Mouse (Mus musculus) cerebellum, adult 2 months (tissue): ENCODE data around the gene Atf3. TPM values are rescaled to one million over a fixed set of nuclear protein-coding genes. Genes with fewer than 3 reads are reported as not detected.

Source experiments
- DNase-seq, 2 experiments: peaks; one replicate each; pipeline ENCODE4 v3.0.0; 2021
- H3K27ac ChIP-seq: fragments of 200-500 bp; 2 replicates; pipeline ENCODE4 v1.5.1; 2012; ENCODE audit warnings: low read length, control low read depth, inconsistent platforms; ENCODE audit not compliant: insufficient read depth
- H3K27me3 ChIP-seq: fragments of 200-500 bp; 2 replicates; pipeline ENCODE4 v1.6.1; 2012; ENCODE audit warnings: inconsistent platforms, mild to moderate bottlenecking, low read length, moderate library complexity; ENCODE audit not compliant: control insufficient read depth, insufficient read depth
- H3K4me1 ChIP-seq: fragments of 200-500 bp; 2 replicates; pipeline ENCODE4 v1.6.1; 2011; ENCODE audit warnings: low read length; ENCODE audit not compliant: control insufficient read depth, insufficient read depth
- H3K4me3 ChIP-seq: fragments of 200-500 bp; replicated peaks from 2 replicates; pipeline ENCODE3; 2011; ENCODE audit warnings: mild to moderate bottlenecking, low read depth, low read length, control low read depth; ENCODE audit not compliant: insufficient read depth
- CTCF ChIP-seq: fragments of 200-500 bp; IDR thresholded peaks from 2 replicates; pipeline ENCODE4 v1.5.1; 2011; ENCODE audit warnings: low read depth, mild to moderate bottlenecking, control low read depth, low read length, moderate library complexity, borderline replicate concordance; ENCODE audit not compliant: insufficient read depth
- POLR2A ChIP-seq: fragments of 200-500 bp; IDR thresholded peaks from 2 replicates; pipeline ENCODE4 v1.6.1; 2011; ENCODE audit warnings: low read length, control low read depth, borderline replicate concordance; ENCODE audit not compliant: insufficient read depth
- WGBS: fragments of 180-500 bp; shearing (Covaris S2); methylation state at CpG from one replicate; pipeline ENCODE4 v1.1.7; 2018; 5-methylcytosine and 5-hydroxymethylcytosine counted together
- polyA plus RNA-seq: library from polyadenylated mRNA; depleted of rRNA; stranded (reverse); fragments of >200 nt; gene quantifications from 2 replicates; pipeline ENCODE4 v1.2.3, GENCODE M21; 2012; rRNA removed

The Atf3 gene
- 1.00 and 1.1 TPM in 2 replicates for polyA plus RNA-seq

DNA sequence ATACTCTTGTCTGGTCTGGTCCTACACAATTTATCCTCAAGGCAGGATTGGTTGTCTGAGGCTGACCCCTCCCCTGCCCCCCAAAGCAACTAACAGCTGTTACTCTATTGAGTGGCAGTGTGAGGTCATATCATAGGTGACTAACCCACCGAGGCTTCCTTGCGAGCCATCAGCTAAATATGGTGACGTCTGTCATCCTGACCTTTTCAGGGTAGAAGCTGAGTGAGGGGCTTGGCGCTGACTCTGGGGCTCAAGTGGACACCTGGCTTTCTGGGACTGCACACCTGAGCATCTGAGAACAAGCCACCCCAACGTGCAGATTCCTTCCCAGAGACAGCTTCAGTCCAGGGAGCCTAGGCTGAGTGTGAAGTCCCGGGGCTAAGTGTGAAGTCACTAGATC is at the start of gene Atf3:
Gene Atf3, minus strand, starts transcription at position 101 of the 400 bp plus-strand sequence.
- TF ChIP-seq POLR2A (no peak), CTCF (no peak)

DNA sequence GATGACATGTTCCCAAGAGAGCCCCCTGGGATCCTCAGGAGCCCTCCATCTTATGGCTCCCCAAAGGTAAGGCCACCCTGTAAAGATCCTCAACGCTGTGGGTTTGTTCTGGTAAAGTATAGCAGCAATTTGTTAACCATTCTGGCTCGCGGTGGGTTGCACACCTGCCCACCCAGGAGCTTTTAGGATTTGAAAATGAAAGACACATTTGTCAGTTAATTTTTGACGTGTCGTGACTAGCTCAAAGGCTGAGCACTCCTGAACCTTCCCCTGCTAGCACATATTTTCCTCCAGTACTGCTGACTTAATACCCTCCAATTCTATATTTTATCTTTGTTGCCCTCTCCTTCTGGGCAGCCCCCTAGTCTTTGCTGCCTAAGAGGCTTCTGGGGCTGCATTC is 49.3 kb upstream of the Atf3 start:
- WGBS: 92% methylated on average over 5 of the region's 5 CpGs
- no peak overlapping the region for H3K27ac ChIP-seq
- no peak overlapping the region for H3K4me3 ChIP-seq
- H3K4me1 ChIP-seq: no peaks in the 10 kb centered on the region
- no peak for DNase-seq
- TF ChIP-seq POLR2A (no peak), CTCF (no peak)
- H3K27me3 ChIP-seq: no peaks in the 10 kb centered on the region

More for the DNA sequence above, at the start of gene Atf3:
- 72% methylated on average over 6 of the region's 6 CpGs for WGBS
- Histone ChIP-seq H3K4me1 (no peaks in the 10 kb centered on the region), H3K4me3 (no peak within 1 kb of the TSS), H3K27ac (no peak within 1 kb of the TSS), H3K27me3 (no peaks in the 10 kb centered on the region)
- no peak for DNase-seq

DNA sequence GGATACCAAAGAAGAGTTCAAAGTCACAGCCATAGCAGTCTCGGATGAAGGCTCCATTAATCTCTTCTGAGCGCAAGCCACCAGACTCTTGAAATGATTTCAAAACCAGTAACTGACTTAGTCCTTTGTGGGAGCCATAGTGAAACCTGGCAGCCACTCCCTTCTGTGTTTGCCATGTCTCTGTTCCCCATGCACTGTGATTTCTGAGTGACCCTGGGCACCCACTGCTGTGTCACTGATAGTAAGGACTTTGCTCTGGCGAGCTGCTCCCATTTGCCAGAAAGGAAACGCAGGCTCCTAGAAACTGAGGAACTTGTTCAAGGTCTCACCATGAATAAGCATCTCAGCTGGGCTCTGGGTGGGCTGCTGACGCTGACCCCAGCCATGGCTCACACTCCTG is 45.6 kb upstream of the Atf3 start:
- TF ChIP-seq CTCF (no peak), POLR2A (no peak)
- WGBS: 93% methylated on average over 5 of the region's 5 CpGs
- no peak for DNase-seq

DNA sequence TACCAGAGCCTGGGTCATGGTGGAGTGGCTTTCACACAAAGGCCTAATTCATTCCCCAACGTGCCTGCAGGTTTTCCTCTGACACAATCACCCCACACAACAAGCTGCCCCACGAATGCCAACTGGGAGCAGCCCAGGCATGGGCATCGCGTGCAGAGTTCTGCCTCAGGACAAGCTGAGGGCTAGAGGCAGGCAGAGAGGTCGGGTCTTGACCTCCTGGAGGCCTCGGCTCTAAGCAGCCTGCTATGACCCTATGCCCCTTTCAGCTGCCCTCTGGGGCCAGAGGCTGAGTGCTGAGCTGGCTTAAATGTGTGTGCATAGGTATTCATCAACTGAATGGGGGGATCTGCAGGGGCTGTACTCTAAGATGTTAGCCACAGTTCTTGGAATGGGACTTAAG is 44.0 kb upstream of the Atf3 start:
- Histone ChIP-seq H3K27ac (no peak overlapping the region), H3K27me3 (no peaks in the 10 kb centered on the region), H3K4me3 (no peak overlapping the region), H3K4me1 (peaks cover 5% of the 10 kb centered on the region)
- no peak for TF ChIP-seq POLR2A
- no peak for TF ChIP-seq CTCF
- WGBS: 53% methylated on average over 6 of the region's 6 CpGs
- DNase-seq: no peak

More for the DNA sequence above, 45.6 kb upstream of the Atf3 start:
- Histone ChIP-seq H3K27ac (no peak overlapping the region), H3K4me1 (no peaks in the 10 kb centered on the region; the same call in 1 of the 2 replicates), H3K27me3 (no peaks in the 10 kb centered on the region), H3K4me3 (no peak overlapping the region)

DNA sequence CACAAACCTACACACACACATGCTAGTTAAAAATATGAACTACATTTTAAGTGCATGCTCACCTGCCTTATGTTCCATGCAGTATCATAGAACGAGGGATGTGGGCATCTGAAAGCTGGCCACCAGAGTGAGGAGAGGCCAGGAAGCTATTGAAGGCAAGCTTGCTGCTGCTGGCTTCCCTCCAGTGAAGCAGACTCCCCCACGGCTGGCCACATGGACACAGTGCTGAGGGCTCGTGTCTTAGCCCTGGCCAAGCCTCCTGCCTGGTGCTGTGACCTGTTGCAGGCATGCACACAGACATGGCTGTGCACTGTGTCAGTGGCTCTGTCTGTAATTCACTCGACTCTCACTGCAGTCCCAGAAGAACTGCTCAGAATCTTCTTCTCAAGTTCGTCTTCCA is 41.8 kb upstream of the Atf3 start:
- 23% methylated on average over 5 of the region's 5 CpGs for WGBS
- peak in 1 of 2 experiments; percentile 24 for DNase-seq
- Histone ChIP-seq H3K27me3 (no peaks in the 10 kb centered on the region), H3K27ac (no peak overlapping the region), H3K4me1 (peaks cover 5% of the 10 kb centered on the region), H3K4me3 (no peak overlapping the region)
- TF ChIP-seq POLR2A (no peak), CTCF (no peak)

DNA sequence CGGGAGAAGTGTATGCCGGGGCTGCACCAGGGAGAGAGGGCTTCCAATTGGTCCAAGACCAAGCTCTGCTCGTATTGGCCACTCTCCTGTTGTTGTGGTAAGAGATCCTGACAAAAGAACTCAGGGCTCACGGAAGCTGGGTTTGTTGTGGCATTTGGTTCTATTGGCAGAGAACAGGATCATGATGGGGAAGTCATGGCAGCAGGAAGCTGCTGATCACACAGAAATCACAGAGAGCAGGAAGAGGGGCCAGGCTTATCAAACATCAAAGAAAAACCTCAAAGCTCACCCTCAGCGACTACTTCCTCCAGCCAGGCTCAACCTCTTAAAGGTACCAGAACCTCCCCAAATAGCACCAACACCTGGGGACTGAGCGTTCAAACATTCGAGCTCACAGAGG is 41.3 kb upstream of the Atf3 start:
- no peak overlapping the region for H3K27ac ChIP-seq
- DNase-seq: no peak
- TF ChIP-seq CTCF (no peak), POLR2A (no peak)
- no peaks in the 10 kb centered on the region for H3K27me3 ChIP-seq
- no peak overlapping the region for H3K4me3 ChIP-seq
- 40% methylated on average over 7 of the region's 7 CpGs for WGBS
- peaks cover 5% of the 10 kb centered on the region for H3K4me1 ChIP-seq

DNA sequence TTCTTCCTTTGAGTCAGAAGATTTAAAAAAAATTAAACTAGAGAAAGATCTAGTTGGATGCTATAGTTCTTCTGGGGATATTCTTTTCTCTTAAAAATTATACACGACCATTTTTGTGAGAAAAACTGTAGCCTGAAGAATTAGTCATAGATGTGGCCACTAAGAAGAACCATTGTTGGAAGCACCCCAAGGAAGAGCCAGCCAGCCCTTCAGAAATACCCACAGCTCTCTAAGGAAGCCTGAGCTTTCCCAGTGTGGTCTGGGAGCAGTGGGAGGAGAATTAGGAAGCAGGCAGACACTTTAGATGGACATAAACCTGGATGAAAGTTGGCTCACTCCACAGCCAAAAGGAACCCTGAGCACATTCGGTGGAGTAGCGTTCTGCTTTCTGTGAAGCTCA is 40.7 kb upstream of the Atf3 start:
- DNase-seq: no peak
- H3K4me1 ChIP-seq: peaks cover 5% of the 10 kb centered on the region
- H3K27ac ChIP-seq: no peak overlapping the region
- TF ChIP-seq CTCF: no peak
- no peak for TF ChIP-seq POLR2A
- H3K4me3 ChIP-seq: no peak overlapping the region
- WGBS: 72% methylated on average over 3 of the region's 3 CpGs
- no peaks in the 10 kb centered on the region for H3K27me3 ChIP-seq

DNA sequence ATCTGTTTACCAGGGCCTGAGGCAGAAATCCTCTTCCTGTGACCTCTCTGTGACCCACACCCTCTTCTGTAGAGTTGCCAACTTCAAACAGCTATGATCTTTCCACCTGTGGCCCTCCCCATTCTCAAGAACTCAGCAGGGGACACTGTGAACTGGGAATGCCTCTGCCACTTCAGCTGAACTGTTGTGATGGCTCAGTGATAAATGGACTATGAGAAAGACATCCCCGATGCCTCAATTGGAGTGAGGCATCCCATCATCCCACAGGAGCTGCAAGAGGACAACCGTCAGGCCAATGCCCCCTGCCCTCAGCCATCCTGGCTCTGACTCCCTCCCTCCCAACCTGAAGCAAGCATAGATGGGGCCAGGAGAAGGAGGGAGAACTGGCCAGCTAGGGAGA is 40.1 kb upstream of the Atf3 start:
- Histone ChIP-seq H3K4me1 (peaks cover 5% of the 10 kb centered on the region), H3K4me3 (no peak overlapping the region), H3K27ac (no peak overlapping the region), H3K27me3 (no peaks in the 10 kb centered on the region)
- TF ChIP-seq POLR2A (no peak), CTCF (no peak)
- DNase-seq: no peak
- WGBS: 68% methylated on average over 2 of the region's 2 CpGs

DNA sequence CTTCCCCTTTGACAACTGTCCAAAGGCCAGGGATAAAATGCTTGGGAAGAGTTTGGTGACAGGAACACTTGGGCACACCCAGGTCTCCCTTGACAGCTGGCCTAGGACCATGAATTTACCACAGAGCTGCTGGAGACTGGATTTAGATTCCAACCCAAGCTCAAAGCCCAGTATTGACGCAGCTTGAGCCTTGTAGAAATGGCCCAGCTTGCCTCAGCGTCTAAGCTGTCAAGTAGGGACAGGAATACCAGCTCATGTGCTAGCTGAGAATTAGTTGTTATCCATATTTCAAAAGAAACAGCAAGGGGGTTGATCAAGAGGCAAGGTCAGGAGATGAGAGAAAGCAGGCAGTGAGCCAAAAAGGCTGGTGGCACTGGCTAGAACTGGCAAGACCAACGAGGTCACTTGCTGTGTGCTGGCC is 39.5 kb upstream of the Atf3 start:
- peaks cover 5% of the 10 kb centered on the region for H3K4me1 ChIP-seq
- no peaks in the 10 kb centered on the region for H3K27me3 ChIP-seq
- H3K27ac ChIP-seq: no peak overlapping the region
- TF ChIP-seq POLR2A (no peak), CTCF (no peak)
- 35% methylated on average over 3 of the region's 3 CpGs for WGBS
- DNase-seq: peak in 1 of 2 experiments; percentile 11
- no peak overlapping the region for H3K4me3 ChIP-seq
